Mouse (Mus musculus) skeletal muscle tissue, adult 2 months (tissue): ENCODE results near the gene Wdfy1.

Experiments
- DNase-seq: peaks from one replicate; pipeline ENCODE4 v3.0.0-alpha.2; 2012; ENCODE audit warnings: low read depth, low spot score

Gene Wdfy1

GRCm38 (mm10) chr1:79711147-79712126 lies 64.5 kb downstream of the Wdfy1 start:
- DNase-seq = no peak

- no peak for DNase-seq
Observed at GRCm38 (mm10) chr1:79710678-79711077, 65.3 kb downstream of the Wdfy1 start.

- no peak for DNase-seq
Observed at GRCm38 (mm10) chr1:79710216-79710615, 65.7 kb downstream of the Wdfy1 start.

DNA sequence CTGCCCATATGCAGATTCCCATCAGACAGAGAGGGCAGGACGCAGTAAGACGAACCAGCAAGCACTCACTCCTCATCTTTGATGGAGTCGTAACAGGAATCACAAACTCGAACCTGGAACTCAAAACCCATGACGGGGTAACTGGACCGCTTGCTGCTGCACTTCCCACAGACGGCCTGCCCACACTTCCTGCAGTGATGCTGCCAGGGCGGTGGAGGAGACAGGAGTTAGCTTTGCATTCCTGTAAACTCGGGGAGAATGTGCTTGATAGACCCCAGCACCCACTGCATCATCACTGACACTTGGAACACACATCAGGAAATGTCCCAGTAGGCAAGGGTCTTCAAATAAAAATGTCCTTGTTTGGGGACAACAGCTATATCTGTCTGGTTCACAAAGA lies 68.6 kb downstream of the Wdfy1 start:
- DNase-seq = no peak

GRCm38 (mm10) chr1:79706707-79707106 lies 69.2 kb downstream of the Wdfy1 start:
- no peak for DNase-seq

GRCm38 (mm10) chr1:79704672-79705071 lies 71.3 kb downstream of the Wdfy1 start:
- no peak for DNase-seq

- no peak for DNase-seq
Observed at GRCm38 (mm10) chr1:79703520-79703919, 72.4 kb downstream of the Wdfy1 start.

DNA sequence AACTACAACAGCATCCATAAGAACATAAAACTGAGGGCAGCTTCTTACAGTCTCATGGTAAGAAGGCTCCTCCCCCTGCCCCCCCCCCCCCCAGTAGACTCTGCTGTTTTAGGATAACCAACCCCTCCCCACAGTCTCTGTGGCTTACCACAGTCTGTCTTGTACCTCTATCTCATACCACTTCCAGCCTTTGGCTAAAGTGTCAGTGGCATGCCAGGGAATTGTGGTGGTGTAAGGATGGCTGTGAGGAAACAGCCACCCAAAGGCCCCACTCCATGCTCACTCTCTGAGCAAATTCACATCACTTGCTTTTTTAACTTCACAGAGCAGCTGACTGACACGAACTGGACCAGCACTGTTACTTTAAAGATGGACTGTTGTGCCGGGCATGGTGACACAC lies 77.4 kb downstream of the Wdfy1 start:
- no peak for DNase-seq

- DNase-seq = no peak
Observed at GRCm38 (mm10) chr1:79697382-79697781, 78.6 kb downstream of the Wdfy1 start.

DNA sequence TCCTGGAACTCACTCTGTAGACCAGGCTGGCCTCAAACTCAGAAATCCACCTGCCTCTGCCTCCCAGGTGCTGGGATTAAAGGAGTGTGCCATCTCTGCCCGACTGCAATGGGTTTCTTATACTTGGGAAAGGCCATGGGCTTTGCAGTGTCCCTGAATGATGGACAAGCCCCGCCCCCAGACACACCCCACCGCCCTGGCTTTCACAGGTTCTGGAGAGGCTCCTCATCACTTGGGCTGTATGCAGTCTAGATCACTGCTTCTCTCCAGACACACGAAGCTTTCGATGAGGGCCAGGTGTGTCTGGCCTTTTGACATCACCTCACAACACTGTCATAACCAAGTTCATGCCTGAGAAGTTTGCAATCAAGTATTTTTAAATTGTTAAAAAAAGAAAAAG lies 79.0 kb downstream of the Wdfy1 start:
- DNase-seq = no peak

- DNase-seq = no peak
Observed at GRCm38 (mm10) chr1:79692482-79692881, 83.5 kb downstream of the Wdfy1 start.

DNA sequence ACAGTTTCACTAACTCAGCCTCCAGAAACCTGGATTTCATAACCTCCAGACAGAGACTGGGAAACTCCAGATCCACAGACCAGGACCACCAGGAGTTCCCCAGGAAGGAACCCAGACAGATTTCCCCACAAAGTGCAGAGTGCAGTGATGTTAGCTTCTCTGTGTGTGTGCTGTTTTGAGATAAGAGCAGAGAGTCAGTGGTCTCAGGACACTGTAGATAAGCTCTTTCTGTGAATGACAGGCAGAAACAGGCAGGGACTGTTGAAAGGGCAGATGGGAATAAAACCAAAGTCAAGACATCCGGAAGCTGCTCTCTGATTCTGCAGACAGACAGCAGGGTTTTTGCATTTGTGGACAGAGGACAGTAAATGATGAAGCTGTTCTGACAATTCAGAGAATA lies 88.7 kb downstream of the Wdfy1 start:
- DNase-seq = no peak

DNA sequence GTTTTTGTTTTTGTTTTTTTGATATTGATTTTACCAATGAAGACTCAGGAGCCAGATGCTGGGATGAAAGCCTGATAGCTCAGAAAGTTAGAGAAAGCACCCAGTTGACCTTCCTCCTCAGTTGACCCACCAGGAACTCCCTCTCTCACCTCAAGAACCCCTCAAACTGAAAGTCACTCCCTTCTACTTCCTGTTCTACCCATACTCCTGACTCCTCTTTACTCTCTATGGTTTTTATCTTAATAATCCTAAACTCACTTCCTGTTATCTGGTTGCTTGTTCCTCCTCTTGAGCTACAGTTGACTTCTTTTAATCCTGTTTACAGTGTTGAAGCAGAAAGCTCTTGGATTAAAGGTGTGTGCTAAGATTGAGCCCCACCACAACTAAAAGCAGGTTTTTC lies 91.9 kb downstream of the Wdfy1 start:
- DNase-seq = no peak

DNA sequence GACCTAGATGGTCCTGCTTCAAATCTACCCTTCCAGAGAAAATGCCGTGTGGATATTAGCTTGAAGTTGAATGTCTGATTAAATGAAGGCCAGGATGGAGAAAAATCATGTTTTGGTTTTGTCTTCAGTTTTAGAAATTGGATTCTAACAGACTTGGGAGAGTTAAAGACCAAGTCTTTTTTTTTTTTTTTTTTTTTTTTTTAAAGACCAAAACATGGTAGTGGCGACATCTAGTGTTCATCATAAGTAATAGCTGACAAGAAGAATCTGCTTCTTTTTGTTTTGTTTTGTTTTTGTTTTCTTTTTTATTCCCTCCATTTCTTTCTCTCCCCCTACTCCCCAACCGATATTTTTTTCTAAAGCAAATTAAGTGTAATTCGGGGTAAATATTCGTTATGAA lies 93.0 kb downstream of the Wdfy1 start:
- no peak for DNase-seq

DNA sequence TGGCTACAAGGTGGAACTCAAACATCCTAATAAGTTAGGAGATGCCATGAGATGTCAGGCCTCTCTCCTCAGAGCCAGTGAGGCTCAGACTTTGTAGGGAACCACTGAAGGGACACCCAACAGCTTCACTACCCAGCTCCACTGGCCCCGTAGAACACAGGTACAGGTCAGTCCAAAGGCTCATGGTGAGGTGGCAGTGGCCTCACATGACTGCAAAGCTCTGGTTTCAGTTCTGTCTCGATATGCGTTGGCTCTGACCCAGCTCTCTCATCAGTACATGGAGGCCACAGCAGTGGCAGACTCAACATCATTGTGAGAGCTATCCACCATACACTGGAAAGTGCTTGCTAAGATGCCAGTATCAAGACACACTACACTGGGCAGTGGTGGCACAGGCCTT lies 95.2 kb downstream of the Wdfy1 start:
- DNase-seq = no peak

GRCm38 (mm10) chr1:79678117-79678684 lies 97.7 kb downstream of the Wdfy1 start:
- DNase-seq = no peak

GRCm38 (mm10) chr1:79675716-79676115 lies 100.2 kb downstream of the Wdfy1 start:
- no peak for DNase-seq

- DNase-seq = no peak
Observed at GRCm38 (mm10) chr1:79671543-79672337, 104.2 kb downstream of the Wdfy1 start, which contains the start of gene Ap1s3. Gene Ap1s3 (minus strand): TSS chr1:79671972.

GRCm38 (mm10) chr1:79671196-79671542 lies 104.8 kb downstream of the Wdfy1 start:
- no peak for DNase-seq

GRCm38 (mm10) chr1:79669419-79669974 lies 106.4 kb downstream of the Wdfy1 start:
- no peak for DNase-seq

DNA sequence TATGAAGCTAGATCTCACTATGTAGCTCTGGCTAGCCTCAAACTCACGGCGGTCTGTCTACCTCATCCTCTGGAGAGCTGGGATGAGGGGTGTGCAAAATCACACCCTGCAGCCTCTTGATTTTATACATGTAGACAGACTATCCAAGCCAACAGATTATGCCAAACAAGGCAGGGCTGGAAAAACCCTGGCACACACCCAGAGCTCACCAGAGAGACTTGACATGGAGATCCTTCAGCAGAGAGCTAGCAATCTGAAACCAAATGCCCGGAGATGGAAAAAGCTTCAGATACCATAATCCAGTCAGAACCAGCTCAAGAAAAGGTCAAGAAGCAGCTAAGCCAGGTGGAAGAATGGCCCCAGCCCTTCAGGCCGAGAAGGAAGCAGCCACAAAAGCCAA lies 111.0 kb downstream of the Wdfy1 start:
- no peak for DNase-seq

- no peak for DNase-seq
Observed at GRCm38 (mm10) chr1:79659598-79659997, 116.3 kb downstream of the Wdfy1 start.
